Mouse (Mus musculus) adipose tissue, adult 10 weeks (tissue): ENCODE results near the gene Dnmt3l. TPM values are rescaled to one million over a fixed set of nuclear protein-coding genes. Genes with fewer than 3 reads are reported as not detected.

Experiments
- polyA plus RNA-seq: library from polyadenylated mRNA; stranded (reverse); fragments of 350-450 nt; fragmentation: Illumina TruSeq; extraction: RNeasy Lipid Tissue Mini Kit (QIAGEN cat#74804); gene quantifications from one replicate; pipeline ENCODE4 v1.2.3, GENCODE M21; 2014; ENCODE audit warnings: low read depth, low replicate concordance

Gene Dnmt3l
- polyA plus RNA-seq: 0.87 TPM

DNA sequence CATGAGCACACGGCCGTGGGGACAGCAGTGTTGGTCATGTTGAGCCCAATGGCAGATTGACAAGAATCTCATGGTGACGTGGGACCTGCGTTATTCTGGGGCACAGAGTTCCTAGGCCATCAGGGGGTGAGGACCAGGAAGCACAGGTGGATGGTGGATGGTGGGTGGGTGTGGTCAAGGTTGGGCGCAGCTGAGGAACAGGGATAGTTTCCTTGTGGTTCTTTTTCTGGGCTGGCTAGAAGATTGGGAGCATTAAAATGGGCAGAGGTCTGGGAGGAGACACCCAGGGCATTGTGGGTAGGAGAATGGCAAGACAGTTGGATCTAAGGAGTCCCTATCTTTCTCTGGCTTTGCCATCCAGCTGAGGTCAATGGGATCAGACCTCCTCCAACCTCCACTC lies at the start of gene Dnmt3l:
Gene Dnmt3l, plus strand, starts transcription at position 301 of the 400 bp plus-strand sequence.

GRCm38 (mm10) chr10:78009945-78010293 lies 31.8 kb upstream of the Dnmt3l start, which contains the start of gene Pfkl:
Gene Pfkl, minus strand, starts transcription at chr10:78010083.

GRCm38 (mm10) chr10:78043406-78043836 lies 1.7 kb downstream of the Dnmt3l start, which contains the start of gene Aire:
Gene Aire, minus strand, starts transcription at chr10:78043610.

GRCm38 (mm10) chr10:78069101-78070011 lies 27.6 kb downstream of the Dnmt3l start, which contains the start of gene Icosl:
Gene Icosl, plus strand, starts transcription at chr10:78069302.

Other genes starting within 250 kb of the Dnmt3l start
- gene Gm9639, start 246.9 kb upstream of the Dnmt3l start, polyA plus RNA-seq: not detected
- gene Gm19668, start 242.8 kb upstream of the Dnmt3l start, polyA plus RNA-seq: not detected
- not detected for gene Gm9507, start 230.1 kb upstream of the Dnmt3l start, polyA plus RNA-seq
- not detected for gene Gm2696, start 227.3 kb upstream of the Dnmt3l start, polyA plus RNA-seq
- not detected for gene Krtap10-4, start 214.9 kb upstream of the Dnmt3l start, polyA plus RNA-seq
- not detected for gene Krtap10-10, start 206.0 kb upstream of the Dnmt3l start, polyA plus RNA-seq
- gene Gm36176, start 195.1 kb upstream of the Dnmt3l start, polyA plus RNA-seq: not detected
- gene Gm10318, start 189.1 kb upstream of the Dnmt3l start, polyA plus RNA-seq: not detected
- not detected for gene Gm3285, start 180.0 kb upstream of the Dnmt3l start, polyA plus RNA-seq
- gene Lrrc3, start 139.4 kb upstream of the Dnmt3l start, polyA plus RNA-seq: 3.8 TPM
- 1.5 TPM for gene Trpm2, start 71.4 kb upstream of the Dnmt3l start, polyA plus RNA-seq
- gene 1810043G02Rik, start 63.4 kb upstream of the Dnmt3l start, polyA plus RNA-seq: 20.0 TPM
- gene Pfkl, start 31.9 kb upstream of the Dnmt3l start, polyA plus RNA-seq: 61.7 TPM
- gene Aire, start 1.7 kb downstream of the Dnmt3l start, polyA plus RNA-seq: 0.69 TPM
- 24.8 TPM for gene Icosl, start 27.4 kb downstream of the Dnmt3l start, polyA plus RNA-seq
- gene D10Jhu81e, start 127.8 kb downstream of the Dnmt3l start, polyA plus RNA-seq: 102 TPM
- gene Pwp2, start 143.2 kb downstream of the Dnmt3l start, polyA plus RNA-seq: 7.1 TPM
- gene Trappc10, start 202.7 kb downstream of the Dnmt3l start, polyA plus RNA-seq: 38.6 TPM